Mouse (Mus musculus): ENCODE measurements around the gene Acer1.
"Not testable (repeated sequence)": the region's sequence is repeated elsewhere in the genome, so short reads cannot be mapped to it uniquely, and the experiment has no call there.

Acer1 gene

GRCm38 (mm10) chr17:56938751-56939150, 43.2 kb downstream of the Acer1 start:
- no peak for DNase-seq (ENCODE audit: low read depth)

DNA sequence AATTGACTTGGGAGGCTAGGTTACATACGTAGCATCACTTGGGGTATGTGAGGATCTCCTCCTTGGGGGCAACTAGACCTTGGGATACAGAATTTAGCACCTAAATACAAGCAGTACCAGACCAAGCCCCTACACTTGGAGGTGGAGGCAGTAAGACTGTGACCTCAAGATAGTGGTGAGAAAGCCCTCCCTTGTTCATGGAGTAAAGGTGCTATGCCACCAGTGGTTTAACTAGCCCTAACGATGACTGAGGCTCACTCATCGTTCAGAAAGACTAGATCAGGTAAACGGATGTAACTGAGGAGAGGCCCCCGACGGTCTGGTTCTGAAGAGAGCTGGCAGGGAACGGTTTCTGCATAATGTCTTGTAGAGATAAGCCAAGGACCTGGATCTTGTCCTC, 45.2 kb downstream of the Acer1 start:
- no peak for DNase-seq (ENCODE audit: low read depth)

DNA sequence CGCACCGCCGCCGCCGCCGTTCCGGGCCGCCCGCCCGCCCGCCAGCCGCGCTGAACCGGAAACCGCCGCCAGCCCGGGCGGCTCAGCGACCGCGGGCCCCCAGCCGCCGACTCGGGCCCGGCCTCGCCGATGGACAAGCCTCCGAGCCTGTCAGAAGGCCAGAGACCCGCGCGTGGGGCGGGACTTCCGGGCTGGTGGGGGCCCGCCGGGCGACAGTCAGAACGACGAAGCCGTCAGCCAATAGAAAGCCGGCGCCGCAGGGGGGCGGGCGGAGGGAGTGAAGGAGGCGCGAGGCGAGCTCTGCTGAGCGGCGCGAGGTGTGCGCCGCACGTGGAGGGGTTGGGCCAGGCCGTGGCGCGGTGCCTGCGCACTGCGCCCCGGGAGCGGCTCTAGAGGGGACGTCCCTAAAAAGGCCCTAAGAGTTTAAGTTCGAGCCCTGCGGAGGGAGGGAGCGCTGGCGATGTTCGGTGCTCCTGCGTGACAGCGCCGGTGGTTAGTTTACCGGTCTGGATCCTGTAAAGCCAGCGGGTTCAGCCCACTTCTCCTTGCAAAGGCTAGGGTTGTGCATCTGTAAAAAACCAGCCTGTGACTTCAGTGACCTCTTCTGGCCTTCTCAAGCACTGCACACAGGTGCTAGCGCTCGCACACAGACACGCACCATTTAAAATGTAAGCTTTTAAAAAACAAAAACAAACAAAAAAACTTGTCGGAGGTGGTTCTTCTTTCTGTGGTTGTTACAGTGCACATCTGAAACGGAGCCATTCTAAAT, 46.4 kb downstream of the Acer1 start, which contains the start of gene Mllt1:
Mllt1 (minus strand) TSS at position 53 of the 769 bp plus-strand sequence.
- peak; percentile 97 for DNase-seq (ENCODE audit: low read depth)

GRCm38 (mm10) chr17:56934545-56935330, 47.2 kb downstream of the Acer1 start:
- no peak for DNase-seq (ENCODE audit: low read depth)

- no peak for DNase-seq (ENCODE audit: low read depth)
These were observed 48.5 kb downstream of the Acer1 start for GRCm38 (mm10) chr17:56933395-56933794.

- no peak for DNase-seq (ENCODE audit: low read depth)
These were observed 51.9 kb downstream of the Acer1 start for GRCm38 (mm10) chr17:56930026-56930425.

DNA sequence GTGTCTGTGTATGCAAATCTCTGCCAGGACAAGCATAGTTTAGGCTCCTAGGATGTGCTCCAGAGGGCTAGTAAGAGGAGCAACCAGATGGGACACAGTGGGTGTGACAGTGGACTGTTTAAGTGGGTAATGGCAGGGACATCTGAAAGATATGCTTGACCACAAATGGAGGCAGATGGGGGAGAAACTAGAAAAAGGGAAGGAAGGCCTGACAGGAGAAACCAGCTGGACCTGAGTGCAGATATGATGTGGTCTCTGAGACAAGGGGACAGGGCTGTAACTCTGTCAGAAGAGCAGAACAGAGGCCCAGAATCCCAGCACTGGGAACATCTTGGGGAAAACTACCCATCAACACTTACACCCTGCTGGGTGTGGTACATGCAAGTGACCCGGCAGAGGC, 52.4 kb downstream of the Acer1 start:
- no peak for DNase-seq (ENCODE audit: low read depth)

DNA sequence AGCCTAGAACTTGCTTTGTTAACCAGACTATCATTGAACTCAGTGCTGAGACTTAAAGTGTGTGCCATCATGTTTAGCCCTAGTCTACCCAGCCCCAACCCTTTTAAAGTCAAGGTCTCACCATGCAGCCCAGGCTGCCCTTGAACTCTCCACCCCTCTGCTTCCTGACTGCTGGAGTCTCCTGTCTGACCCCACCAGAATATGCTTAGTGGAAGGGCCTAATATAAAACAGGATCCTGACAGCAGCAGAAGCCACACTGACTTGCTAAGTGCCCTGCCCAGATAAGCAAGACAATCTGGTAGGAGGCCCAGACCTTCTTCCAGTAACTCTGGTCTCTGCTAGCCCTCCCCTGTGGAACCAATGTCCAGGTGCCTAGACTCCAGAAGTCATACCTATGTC, 52.8 kb downstream of the Acer1 start:
- no peak for DNase-seq (ENCODE audit: low read depth)

DNA sequence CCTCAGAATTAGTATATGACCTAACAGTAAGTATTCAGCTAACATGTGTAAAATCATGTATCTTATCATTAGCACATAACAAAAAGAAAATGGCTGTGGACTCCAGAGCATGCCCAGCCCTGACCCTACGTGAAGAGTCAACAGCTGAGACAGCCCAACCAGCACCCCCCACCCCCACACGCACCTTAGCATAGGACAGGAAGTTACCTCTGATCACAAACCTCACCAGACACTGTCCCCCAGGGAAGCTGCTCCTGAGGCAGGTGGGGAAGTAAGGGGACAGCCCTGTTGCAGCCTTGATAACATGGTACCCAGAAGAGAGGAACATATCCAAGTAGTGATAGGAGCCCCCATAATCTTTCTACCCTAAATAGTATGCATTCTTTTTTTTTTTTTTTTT, 55.9 kb downstream of the Acer1 start:
- no peak for DNase-seq (ENCODE audit: low read depth)

DNA sequence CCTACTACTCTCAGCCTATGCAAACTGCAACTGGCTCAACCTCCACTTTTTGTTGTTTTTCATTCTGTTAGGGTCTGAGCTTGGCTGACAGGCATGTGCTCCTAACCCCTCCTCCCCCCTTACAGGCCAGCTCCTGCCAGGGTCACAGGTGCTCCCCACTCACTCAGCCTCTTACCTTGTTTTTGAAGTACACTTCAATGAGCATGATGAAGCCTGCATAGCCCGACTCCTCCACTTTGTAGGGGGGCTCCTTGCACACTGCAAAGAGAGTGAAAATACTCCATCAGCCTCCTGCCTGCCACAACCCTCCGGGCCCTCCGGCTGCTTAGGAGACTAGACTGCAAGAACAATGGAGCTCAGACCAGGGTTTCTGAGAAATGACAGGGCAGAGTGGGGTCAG, 62.2 kb downstream of the Acer1 start:
- DNase-seq (ENCODE audit: low read depth): no peak

- no peak for DNase-seq (ENCODE audit: low read depth)
These were observed 64.8 kb downstream of the Acer1 start for GRCm38 (mm10) chr17:56917166-56917565.

GRCm38 (mm10) chr17:56913444-56913843, 68.5 kb downstream of the Acer1 start:
- peak; percentile 25 for DNase-seq (ENCODE audit: low read depth)

DNA sequence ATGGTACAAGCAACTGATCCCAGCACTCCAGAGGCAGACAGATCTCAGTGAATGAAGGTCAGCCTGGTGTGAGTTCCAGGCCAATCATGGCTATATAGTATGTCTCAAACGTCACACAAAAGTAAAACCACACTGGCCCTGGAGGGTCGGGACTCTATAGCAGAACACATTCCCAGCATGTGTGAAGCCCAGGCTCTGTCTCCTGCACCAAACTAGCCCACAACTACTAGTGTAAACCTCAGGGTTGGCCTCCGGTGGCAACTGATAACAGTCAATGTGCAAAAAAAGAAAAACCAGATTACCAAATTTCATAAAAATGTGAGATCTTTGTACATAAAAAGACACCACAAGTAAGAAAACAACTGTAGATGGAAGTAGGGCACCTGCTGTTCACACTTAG, 68.9 kb downstream of the Acer1 start:
- DNase-seq (ENCODE audit: low read depth): no peak

DNA sequence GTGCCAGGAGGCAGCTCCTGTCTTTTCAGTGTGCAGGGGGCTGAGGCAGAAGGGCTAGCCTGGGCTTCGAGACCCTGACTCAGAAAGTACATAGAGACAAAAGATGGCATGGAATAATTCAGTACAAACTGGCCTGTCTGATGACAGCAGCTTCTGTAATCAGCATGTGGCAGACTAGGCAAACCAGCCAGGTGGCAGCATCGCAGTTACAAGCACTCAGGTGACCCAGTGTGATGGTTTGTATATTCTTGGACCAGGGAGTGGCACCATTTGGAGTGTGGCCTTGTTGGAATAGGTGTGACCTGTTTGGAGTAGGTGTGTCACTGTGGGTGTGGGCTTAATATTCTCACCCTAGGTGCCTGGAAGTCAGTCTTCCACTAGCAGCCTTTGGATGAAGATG, 72.2 kb downstream of the Acer1 start:
- DNase-seq (ENCODE audit: low read depth): not testable (repeated sequence)

GRCm38 (mm10) chr17:56907887-56908286, 74.0 kb downstream of the Acer1 start:
- no peak for DNase-seq (ENCODE audit: low read depth)

GRCm38 (mm10) chr17:56907096-56907495, 74.8 kb downstream of the Acer1 start:
- DNase-seq (ENCODE audit: low read depth): no peak

GRCm38 (mm10) chr17:56906166-56906565, 75.8 kb downstream of the Acer1 start:
- DNase-seq (ENCODE audit: low read depth): no peak

All from naive thymus-derived CD4-positive, alpha-beta T cell, adult 2 months (primary cell).